Mouse (Mus musculus): ENCODE results near the gene Pheta2.

GRCm38 (mm10) chr15:82337875-82338274 lies 867 bp upstream of the Pheta2 start:
- TF ChIP-seq EP300 (IDR thresholded peaks at IDR 0.05) (no peak), CTCF (IDR thresholded peaks at IDR 0.05) (no peak)
